Mouse (Mus musculus): Measurements from ENCODE around the gene Ica1.

Ica1 gene

GRCm38 (mm10) chr6:8686678-8687580, 91.4 kb downstream of the Ica1 start:
- DNase-seq (ENCODE audit: low spot score), result no peak

GRCm38 (mm10) chr6:8683379-8683778, 94.9 kb downstream of the Ica1 start:
- DNase-seq (ENCODE audit: low spot score), result no peak

- no peak for DNase-seq (ENCODE audit: low spot score)
These were observed 97.4 kb downstream of the Ica1 start for GRCm38 (mm10) chr6:8680931-8681330.

GRCm38 (mm10) chr6:8673013-8673412, 105.3 kb downstream of the Ica1 start:
- DNase-seq (ENCODE audit: low spot score), result no peak

- no peak for DNase-seq (ENCODE audit: low spot score)
These were observed 108.9 kb downstream of the Ica1 start for GRCm38 (mm10) chr6:8669343-8669742.

- no peak for DNase-seq (ENCODE audit: low spot score)
These were observed 110.1 kb downstream of the Ica1 start for GRCm38 (mm10) chr6:8668013-8668811.

- DNase-seq (ENCODE audit: low spot score), result no peak
These were observed 112.5 kb downstream of the Ica1 start for GRCm38 (mm10) chr6:8665786-8666185.

GRCm38 (mm10) chr6:8664956-8665355, 113.3 kb downstream of the Ica1 start:
- DNase-seq (ENCODE audit: low spot score), result no peak

- DNase-seq (ENCODE audit: low spot score), result no peak
These were observed 115.1 kb downstream of the Ica1 start for GRCm38 (mm10) chr6:8663092-8663740.

GRCm38 (mm10) chr6:8661404-8661803, 116.9 kb downstream of the Ica1 start:
- no peak for DNase-seq (ENCODE audit: low spot score)

GRCm38 (mm10) chr6:8660076-8660475, 118.2 kb downstream of the Ica1 start:
- DNase-seq (ENCODE audit: low spot score), result no peak

GRCm38 (mm10) chr6:8659194-8659959, 118.9 kb downstream of the Ica1 start:
- no peak for DNase-seq (ENCODE audit: low spot score)

- DNase-seq (ENCODE audit: low spot score), result no peak
These were observed 119.9 kb downstream of the Ica1 start for GRCm38 (mm10) chr6:8658431-8658830.

- no peak for DNase-seq (ENCODE audit: low spot score)
These were observed 120.8 kb downstream of the Ica1 start for GRCm38 (mm10) chr6:8657459-8657858.

GRCm38 (mm10) chr6:8655454-8655853, 122.8 kb downstream of the Ica1 start:
- no peak for DNase-seq (ENCODE audit: low spot score)

GRCm38 (mm10) chr6:8650413-8650812, 127.9 kb downstream of the Ica1 start:
- DNase-seq (ENCODE audit: low spot score), result no peak

GRCm38 (mm10) chr6:8649295-8649865, 128.9 kb downstream of the Ica1 start:
- no peak for DNase-seq (ENCODE audit: low spot score)

GRCm38 (mm10) chr6:8648185-8648901, 129.9 kb downstream of the Ica1 start:
- no peak for DNase-seq (ENCODE audit: low spot score)

GRCm38 (mm10) chr6:8647513-8648184, 130.6 kb downstream of the Ica1 start:
- DNase-seq (ENCODE audit: low spot score), result no peak

- no peak for DNase-seq (ENCODE audit: low spot score)
These were observed 132.6 kb downstream of the Ica1 start for GRCm38 (mm10) chr6:8645708-8646107.
